In the genomic region with DNA sequence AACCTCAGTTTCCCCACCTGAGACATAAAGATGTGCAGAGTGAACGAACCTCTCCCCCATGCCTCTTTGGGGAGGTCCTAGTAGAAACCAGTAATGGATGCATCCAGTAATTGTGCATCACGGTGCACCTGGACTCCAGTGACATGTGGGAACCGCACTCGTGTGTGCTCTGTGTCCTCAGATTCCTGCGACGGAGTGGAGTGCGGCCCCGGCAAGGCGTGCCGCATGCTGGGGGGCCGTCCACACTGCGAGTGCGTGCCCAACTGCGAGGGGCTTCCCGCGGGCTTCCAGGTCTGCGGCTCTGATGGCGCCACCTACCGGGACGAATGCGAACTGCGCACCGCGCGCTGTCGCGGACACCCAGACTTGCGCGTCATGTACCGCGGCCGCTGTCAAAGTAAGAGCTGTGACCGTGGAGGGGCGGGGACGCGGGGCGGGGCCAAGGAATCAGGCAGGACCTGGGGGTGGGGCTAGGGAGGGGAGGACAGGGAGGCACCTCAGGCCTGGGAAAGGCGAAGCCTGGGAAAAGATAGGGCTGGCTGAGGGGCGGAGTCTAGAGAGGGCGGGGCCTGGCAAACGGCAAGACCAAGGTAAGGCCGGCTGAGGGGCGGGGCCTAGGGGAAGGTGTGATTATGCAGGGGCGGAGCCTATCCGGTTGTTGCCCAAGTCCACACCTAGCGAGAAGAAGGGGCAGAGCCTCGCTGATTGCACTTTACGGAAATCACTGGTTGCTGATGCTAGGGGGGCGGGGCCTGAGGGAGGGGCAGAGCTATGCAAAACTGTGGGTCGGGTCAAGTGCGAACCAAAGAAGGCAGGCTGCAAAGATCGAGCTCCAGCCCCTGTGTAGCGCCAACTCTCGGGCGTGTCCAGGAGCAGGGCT, we compare ENCODE assay signal across 7 mouse cellular contexts. TPM values are rescaled to one million over a fixed set of nuclear protein-coding genes. Genes with fewer than 3 reads are reported as not detected.
DNase-seq lines count a peak whose midpoint lies in the region; ATAC-seq and TF ChIP-seq lines count a peak whose summit lies in the region.

No protein-coding gene starts in this region.

- H3K9me3 ChIP-seq in embryonic facial prominence, embryonic 10.5 days, result no peaks in the 10 kb centered on the region
- 0 out of 2 replicates have a peak, but pooled peaks cover 3% of the 10 kb centered on the region for H3K9me3 ChIP-seq in intestine, postnatal 0 days (ENCODE audit: control insufficient read depth)
- peaks cover 6% of the 10 kb centered on the region; the same call in 1 of the 2 replicates for H3K9me3 ChIP-seq in midbrain, embryonic 12.5 days

- H3K36me3 ChIP-seq in embryonic facial prominence, embryonic 10.5 days (replicated peaks), result no peaks in the 10 kb centered on the region
- no peaks in the 10 kb centered on the region for H3K36me3 ChIP-seq in intestine, postnatal 0 days (ENCODE audit: control insufficient read depth, insufficient read depth)
- H3K36me3 ChIP-seq in midbrain, embryonic 12.5 days, result no peaks in the 10 kb centered on the region
- H3K36me3 ChIP-seq in small intestine, adult 2 months (ENCODE audit: control insufficient read depth, insufficient read depth, low read length), result no peaks in the 10 kb centered on the region

- WGBS in embryonic facial prominence, embryonic 10.5 days, result 2% methylated on average over 55 of the region's 55 CpGs
- WGBS in intestine, postnatal 0 days, result 1% methylated on average over 55 of the region's 55 CpGs
- WGBS in midbrain, embryonic 12.5 days, result 1% methylated on average over 52 of the region's 55 CpGs
- 2% methylated on average over 55 of the region's 55 CpGs for WGBS in small intestine, adult 2 months

- peak; percentile 93 for ATAC-seq in intestine, postnatal 0 days
- ATAC-seq in midbrain, embryonic 12.5 days (ENCODE audit: low FRiP score, low read depth), result peak; percentile 90

- H3K27ac ChIP-seq in embryonic facial prominence, embryonic 10.5 days (replicated peaks), result peak overlapping the region; percentile 52; the same call in 1 of the 2 replicates
- peak overlapping the region; percentile 62 for H3K27ac ChIP-seq in intestine, postnatal 0 days (ENCODE audit: low read depth, low read length)
- H3K27ac ChIP-seq in midbrain, embryonic 12.5 days (replicated peaks), result 0 out of 2 replicates have a peak overlapping the region, but pooled peaks have one; percentile 30
- H3K27ac ChIP-seq in small intestine, adult 2 months (ENCODE audit: insufficient read depth, low read depth, low read length), result peak overlapping the region; percentile 39

- H3K4me2 ChIP-seq in intestine, postnatal 0 days (replicated peaks; ENCODE audit: low read depth), result peak overlapping the region; percentile 66
- H3K4me2 ChIP-seq in midbrain, embryonic 12.5 days (replicated peaks), result peak overlapping the region; percentile 68

- peak overlapping the region; percentile 58 for H3K4me3 ChIP-seq in embryonic facial prominence, embryonic 10.5 days
- peak overlapping the region; percentile 33 for H3K4me3 ChIP-seq in intestine, postnatal 0 days (ENCODE audit: low read depth, low read length)
- peak overlapping the region; percentile 43 for H3K4me3 ChIP-seq in midbrain, embryonic 12.5 days
- peak overlapping the region; percentile 58 for H3K4me3 ChIP-seq in small intestine, adult 2 months (ENCODE audit: low read depth, low read length)

- TF ChIP-seq CTCF in intestine, postnatal 0 days (IDR thresholded peaks at IDR 0.05; ENCODE audit: low read depth), result peak; percentile 93
- peak; percentile 86 for TF ChIP-seq CTCF in small intestine, adult 2 months (IDR thresholded peaks at IDR 0.05; ENCODE audit: extremely low read depth, insufficient read length, insufficient replicate concordance, low read depth, low read length)

- H3K27me3 ChIP-seq in embryonic facial prominence, embryonic 10.5 days (replicated peaks; ENCODE audit: low read depth, poor library complexity, severe bottlenecking), result peaks cover 89% of the 10 kb centered on the region
- H3K27me3 ChIP-seq in intestine, postnatal 0 days (replicated peaks; ENCODE audit: control insufficient read depth, insufficient read depth, low read length), result no peaks in the 10 kb centered on the region
- peaks cover 87% of the 10 kb centered on the region for H3K27me3 ChIP-seq in midbrain, embryonic 12.5 days
- H3K27me3 ChIP-seq in small intestine, adult 2 months (ENCODE audit: control insufficient read depth, insufficient read depth, low read length), result no peaks in the 10 kb centered on the region

- peak; percentile 3; the same call in 1 of the 2 replicates for TF ChIP-seq POLR2A in small intestine, adult 2 months (IDR thresholded peaks at IDR 0.05; ENCODE audit: low read depth, low read length)

- intact Hi-C loops in left cerebral cortex, postnatal 4 days (cut with DNase I), result no loop called here

- H3K4me1 ChIP-seq in embryonic facial prominence, embryonic 10.5 days, result peaks cover 52% of the 10 kb centered on the region
- no peaks in the 10 kb centered on the region; the same call in 1 of the 2 replicates for H3K4me1 ChIP-seq in intestine, postnatal 0 days (replicated peaks; ENCODE audit: control insufficient read depth, insufficient read depth, low read length)
- H3K4me1 ChIP-seq in midbrain, embryonic 12.5 days, result peaks cover 33% of the 10 kb centered on the region
- peaks cover 17% of the 10 kb centered on the region for H3K4me1 ChIP-seq in small intestine, adult 2 months (ENCODE audit: control insufficient read depth, insufficient read depth, insufficient read length, low read length)

- DNase-seq in adrenal gland, postnatal 10 days, result peak; percentile 97
- peak; percentile 99 for DNase-seq in embryonic facial prominence, embryonic 10.5 days (ENCODE audit: low spot score)
- peak; percentile 81 for DNase-seq in gonadal fat pad, adult 2 months (ENCODE audit: low read depth)
- peak; percentile 97 for DNase-seq in left cerebral cortex, postnatal 4 days

- no peak overlapping the region for H3K9ac ChIP-seq in intestine, postnatal 0 days (ENCODE audit: low read depth, low read length)
- H3K9ac ChIP-seq in midbrain, embryonic 12.5 days (replicated peaks), result no peak overlapping the region; the same call in 1 of the 2 replicates

RNA-seq across cellular contexts. Expression of a gene that starts 3.0 kb away (rescaled TPM):
- total RNA-seq in adrenal gland, postnatal 10 days (2021), result 1 to 10 TPM; 5.5 to 5.7 TPM
- polyA plus RNA-seq in embryonic facial prominence, embryonic 10.5 days (2016; fragmentation: Nextera tagmentation; extraction: Ambion mirVana), result 1.9 and 2.2 TPM in 2 replicates
- 41.0 and 43.3 TPM in 2 replicates for polyA plus RNA-seq in gonadal fat pad, adult 2 months (2012; rRNA removed)
- 7.3 and 8.9 TPM in 2 replicates for polyA plus RNA-seq in intestine, postnatal 0 days (2015; fragmentation: Nextera tagmentation; extraction: Ambion mirVana)
- 1 to 10 TPM; 2.5 to 3.2 TPM for total RNA-seq in left cerebral cortex, postnatal 4 days (2021)
- 1.0 and 1.6 TPM in 2 replicates for polyA plus RNA-seq in midbrain, embryonic 12.5 days (2016; fragmentation: Nextera tagmentation; extraction: Ambion mirVana)
- 16.0 and 19.6 TPM in 2 replicates for polyA plus RNA-seq in small intestine, adult 2 months (2012; rRNA removed)

RNA-seq across cellular contexts. Expression of a gene that starts 10.7 kb away (rescaled TPM):
- under 1 TPM; 0.09 to 0.21 TPM for total RNA-seq in adrenal gland, postnatal 10 days (2021)
- polyA plus RNA-seq in embryonic facial prominence, embryonic 10.5 days (2016; fragmentation: Nextera tagmentation; extraction: Ambion mirVana), result 0.05 TPM in 1 of 2 replicates, not detected in the other
- 0.13 and 0.23 TPM in 2 replicates for polyA plus RNA-seq in gonadal fat pad, adult 2 months (2012; rRNA removed)
- 0.07 TPM in 1 of 2 replicates, not detected in the other for polyA plus RNA-seq in intestine, postnatal 0 days (2015; fragmentation: Nextera tagmentation; extraction: Ambion mirVana)
- under 1 TPM in 1 of 2 experiments, not detected in 1; 0.52 TPM for total RNA-seq in left cerebral cortex, postnatal 4 days (2021)
- 0.27 TPM in 1 of 2 replicates, not detected in the other for polyA plus RNA-seq in midbrain, embryonic 12.5 days (2016; fragmentation: Nextera tagmentation; extraction: Ambion mirVana)
- polyA plus RNA-seq in small intestine, adult 2 months (2012; rRNA removed), result 0.24 and 0.67 TPM in 2 replicates

RNA-seq across cellular contexts. Expression of a gene that starts 13.3 kb away (rescaled TPM):
- total RNA-seq in adrenal gland, postnatal 10 days (2021), result 10 to 100 TPM; 50.8 to 55.1 TPM
- polyA plus RNA-seq in embryonic facial prominence, embryonic 10.5 days (2016; fragmentation: Nextera tagmentation; extraction: Ambion mirVana), result 125 and 126 TPM in 2 replicates
- polyA plus RNA-seq in gonadal fat pad, adult 2 months (2012; rRNA removed), result 80.0 and 102 TPM in 2 replicates
- polyA plus RNA-seq in intestine, postnatal 0 days (2015; fragmentation: Nextera tagmentation; extraction: Ambion mirVana), result 41.2 and 43.5 TPM in 2 replicates
- 10 to 100 TPM; 85.0 to 95.3 TPM for total RNA-seq in left cerebral cortex, postnatal 4 days (2021)
- 98.8 and 104 TPM in 2 replicates for polyA plus RNA-seq in midbrain, embryonic 12.5 days (2016; fragmentation: Nextera tagmentation; extraction: Ambion mirVana)
- polyA plus RNA-seq in small intestine, adult 2 months (2012; rRNA removed), result 130 and 222 TPM in 2 replicates

RNA-seq across cellular contexts. Expression of a gene that starts 13.3 kb away (rescaled TPM):
- total RNA-seq in adrenal gland, postnatal 10 days (2021), result 10 to 100 TPM; 69.6 to 80.2 TPM
- 127 and 129 TPM in 2 replicates for polyA plus RNA-seq in embryonic facial prominence, embryonic 10.5 days (2016; fragmentation: Nextera tagmentation; extraction: Ambion mirVana)
- 49.8 and 51.9 TPM in 2 replicates for polyA plus RNA-seq in gonadal fat pad, adult 2 months (2012; rRNA removed)
- polyA plus RNA-seq in intestine, postnatal 0 days (2015; fragmentation: Nextera tagmentation; extraction: Ambion mirVana), result 19.9 and 21.1 TPM in 2 replicates
- total RNA-seq in left cerebral cortex, postnatal 4 days (2021), result 100 to 1,000 TPM; 404 to 409 TPM
- polyA plus RNA-seq in midbrain, embryonic 12.5 days (2016; fragmentation: Nextera tagmentation; extraction: Ambion mirVana), result 198 and 204 TPM in 2 replicates
- polyA plus RNA-seq in small intestine, adult 2 months (2012; rRNA removed), result 13.0 and 24.0 TPM in 2 replicates

RNA-seq across cellular contexts. Expression of a gene that starts 25.1 kb away (rescaled TPM):
- not detected for total RNA-seq in adrenal gland, postnatal 10 days (2021)
- polyA plus RNA-seq in embryonic facial prominence, embryonic 10.5 days (2016; fragmentation: Nextera tagmentation; extraction: Ambion mirVana), result 0.46 TPM in 1 of 2 replicates, not detected in the other
- polyA plus RNA-seq in gonadal fat pad, adult 2 months (2012; rRNA removed), result not detected in 2 replicates
- 0.13 TPM in 1 of 2 replicates, not detected in the other for polyA plus RNA-seq in intestine, postnatal 0 days (2015; fragmentation: Nextera tagmentation; extraction: Ambion mirVana)
- total RNA-seq in left cerebral cortex, postnatal 4 days (2021), result 1 to 10 TPM; 1.3 to 1.7 TPM
- 0.48 and 0.55 TPM in 2 replicates for polyA plus RNA-seq in midbrain, embryonic 12.5 days (2016; fragmentation: Nextera tagmentation; extraction: Ambion mirVana)
- not detected in 2 replicates for polyA plus RNA-seq in small intestine, adult 2 months (2012; rRNA removed)

Comparison
In these comparisons a context has a peak if more than half of its experiments do, and no peak if none do; other contexts are left out.
1. Peak in every context shown above with its lines: DNase-seq, ATAC-seq, H3K4me3 ChIP-seq and H3K27ac ChIP-seq.